Mouse (Mus musculus) heart, embryonic 14.5 days (tissue): ENCODE results near the gene Hapln1. TPM values are rescaled to one million over a fixed set of nuclear protein-coding genes. Genes with fewer than 3 reads are reported as not detected.
A peak's percentile ranks its signal among the peaks of the same experiment; 100 is the strongest.

Experiments
- ATAC-seq: fragments of 200-750 bp; cut with Nextera tagmentation; 2 replicates; pipeline ENCODE4 v1.8.0; 2017; ENCODE audit warnings: low read depth, moderate TSS enrichment; ENCODE audit not compliant: insufficient number of reproducible peaks, insufficient read depth, low FRiP score
- H3K27ac ChIP-seq, 2 experiments: fragments of 200-500 bp in 1 of 2; fragments of 300-500 bp in 1 of 2; sonication (generic) in 1 of 2; replicated peaks in 1 of 2; 2 replicates each; pipeline ENCODE4 v1.5.1; 2012 to 2014; ENCODE audit warnings: low read depth in 2 of 2, low read length in 2 of 2, control low read depth in 1 of 2, mild to moderate bottlenecking in 1 of 2, mixed read lengths in 1 of 2; ENCODE audit not compliant: control insufficient read depth in 1 of 2, insufficient read depth in 1 of 2
- H3K27me3 ChIP-seq: fragments of 300-500 bp; sonication (generic); 2 replicates; pipeline ENCODE4 v1.6.1; 2014; ENCODE audit warnings: mild to moderate bottlenecking, low read length, control low read depth; ENCODE audit not compliant: control insufficient read depth, insufficient read depth
- H3K36me3 ChIP-seq: fragments of 300-500 bp; sonication (generic); 2 replicates; pipeline ENCODE4 v1.6.1; 2014; ENCODE audit warnings: mild to moderate bottlenecking, control low read depth, low read length, mixed read lengths; ENCODE audit not compliant: control insufficient read depth, insufficient read depth
- H3K4me1 ChIP-seq, 2 experiments: fragments of 200-500 bp in 1 of 2; fragments of 300-500 bp in 1 of 2; sonication (generic) in 1 of 2; 2 replicates each; pipeline ENCODE4 v1.6.1; 2012 to 2014; ENCODE audit warnings: low read length in 2 of 2, control low read depth in 1 of 2, mixed read lengths in 1 of 2; ENCODE audit not compliant: control insufficient read depth in 2 of 2, insufficient read depth in 2 of 2
- H3K4me2 ChIP-seq: fragments of 300-500 bp; sonication (generic); 2 replicates; pipeline ENCODE4 v1.6.1; 2014; ENCODE audit warnings: mild to moderate bottlenecking, low read length
- H3K4me3 ChIP-seq, 2 experiments: fragments of 200-500 bp in 1 of 2; fragments of 300-500 bp in 1 of 2; sonication (generic) in 1 of 2; 2 replicates each; pipeline ENCODE4 v1.5.1; 2012 to 2014; ENCODE audit warnings: low read length in 2 of 2, mild to moderate bottlenecking in 2 of 2, control low read depth in 1 of 2, low read depth in 1 of 2, moderate library complexity in 1 of 2; ENCODE audit not compliant: control insufficient read depth in 1 of 2, insufficient read depth in 1 of 2
- H3K9ac ChIP-seq: fragments of 300-500 bp; sonication (generic); 2 replicates; pipeline ENCODE4 v1.6.1; 2014; ENCODE audit warnings: mild to moderate bottlenecking, low read length
- H3K9me3 ChIP-seq: fragments of 300-500 bp; sonication (generic); 2 replicates; pipeline ENCODE4 v1.6.1; 2016; ENCODE audit warnings: low read length, control low read depth; ENCODE audit not compliant: control insufficient read depth
- WGBS: fragments of 180-500 bp; shearing (Covaris S2); extraction: QIAGEN DNeasy Blood & Tissue Kit; methylation state at CpG from one replicate; pipeline ENCODE4 v1.1.7; 2014; 5-methylcytosine and 5-hydroxymethylcytosine counted together
- polyA plus RNA-seq: library from polyadenylated mRNA; unstranded; fragments of >200 nt; fragmentation: Nextera tagmentation; extraction: Ambion mirVana; gene quantifications from 2 replicates; pipeline ENCODE4 v1.2.1, GENCODE M21; 2014

Hapln1 gene
- polyA plus RNA-seq, 1 experiment from 2014 or later: 8.2 TPM

DNA sequence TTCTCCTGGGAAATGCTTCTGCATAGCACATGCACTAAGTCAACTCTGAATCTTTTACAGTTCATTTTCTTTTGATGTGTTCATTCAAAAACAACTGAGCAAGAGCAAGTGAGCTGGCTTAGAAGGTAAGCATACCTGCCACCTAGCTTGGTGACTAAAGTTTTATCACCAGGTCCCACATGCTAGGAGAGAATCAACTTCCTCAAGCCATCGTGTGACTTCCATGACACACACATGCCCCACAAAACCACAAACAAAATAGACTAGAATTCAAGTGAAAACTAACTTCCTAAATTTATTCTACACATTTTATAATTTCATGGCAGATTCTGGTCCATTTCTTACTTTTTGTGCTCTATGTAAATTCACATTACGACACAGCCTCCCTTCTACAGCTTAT lies 113.7 kb downstream of the Hapln1 start:
- H3K9ac ChIP-seq: no peak overlapping the region
- H3K4me2 ChIP-seq: no peak overlapping the region
- no peak overlapping the region for H3K27ac ChIP-seq
- no peak for ATAC-seq
- H3K27me3 ChIP-seq: no peaks in the 10 kb centered on the region
- 82% methylated on average over 2 of the region's 2 CpGs for WGBS
- peaks cover 0 to 7% of the 10 kb centered on the region in 2 experiments; a peak in 1 of 4 replicates for H3K4me1 ChIP-seq
- H3K9me3 ChIP-seq: no peaks in the 10 kb centered on the region
- H3K4me3 ChIP-seq: no peak overlapping the region
- peaks cover 29% of the 10 kb centered on the region for H3K36me3 ChIP-seq

DNA sequence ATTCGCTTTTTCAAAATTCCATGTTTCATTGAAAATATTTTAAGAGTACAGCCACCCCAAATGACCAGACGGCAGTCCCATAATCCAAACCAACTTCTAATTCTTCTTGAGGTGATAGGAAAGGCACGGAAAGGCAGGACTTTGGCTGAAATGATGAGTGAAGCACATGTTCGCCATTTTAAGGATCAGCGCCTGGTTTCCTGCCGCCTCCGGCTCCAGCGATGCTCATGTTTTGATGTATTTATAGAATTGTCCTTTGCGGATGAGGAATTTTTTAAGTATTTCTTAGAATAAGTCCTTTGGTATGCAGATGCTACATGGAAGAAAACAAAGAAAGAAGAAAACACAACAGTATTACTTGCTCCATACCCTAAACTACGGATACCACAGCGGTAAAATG lies 117.5 kb downstream of the Hapln1 start:
- Histone ChIP-seq H3K4me2 (peak overlapping the region; percentile 41), H3K4me1 (peaks cover 0 to 7% of the 10 kb centered on the region in 2 experiments; a peak in 1 of 4 replicates), H3K27me3 (no peaks in the 10 kb centered on the region), H3K4me3 (no peak overlapping the region), H3K9me3 (no peaks in the 10 kb centered on the region), H3K9ac (no peak overlapping the region), H3K36me3 (peaks cover 53% of the 10 kb centered on the region), H3K27ac (no peak overlapping the region)
- 63% methylated on average over 11 of the region's 11 CpGs for WGBS
- ATAC-seq: no peak

Other genes starting within 250 kb of the Hapln1 start
- gene Vcan, start 202.7 kb downstream of the Hapln1 start, polyA plus RNA-seq: 71.8 and 73.0 TPM in 2 replicates